Mouse (Mus musculus): ENCODE results near the gene Cox11. TPM values are rescaled to one million over a fixed set of nuclear protein-coding genes. Genes with fewer than 3 reads are reported as not detected.

Gene Cox11
- polyA plus RNA-seq, 1 experiment from 2014 or later, result 42.3 TPM

- Histone ChIP-seq H3K27ac (replicated peaks) (no peak overlapping the region), H3K9me3 (replicated peaks) (no peaks in the 10 kb centered on the region), H3K36me3 (peaks cover 18% of the 10 kb centered on the region), H3K4me2 (replicated peaks) (no peak overlapping the region), H3K4me1 (peaks cover 18% of the 10 kb centered on the region), H3K27me3 (no peaks in the 10 kb centered on the region), H3K4me3 (replicated peaks) (no peak overlapping the region), H3K9ac (no peak overlapping the region)
- 66% methylated on average over 6 of the region's 6 CpGs for WGBS
- no peak for ATAC-seq (ENCODE audit: insufficient number of reproducible peaks, low FRiP score, low TSS enrichment, low read depth)
Measured at GRCm38 (mm10) chr11:90685196-90685595, 47.2 kb downstream of the Cox11 start.

- Histone ChIP-seq H3K27ac (replicated peaks) (peak overlapping the region; percentile 76; the same call in 1 of the 2 replicates), H3K4me3 (replicated peaks) (peak overlapping the region; percentile 71), H3K4me1 (peaks cover 18% of the 10 kb centered on the region), H3K27me3 (no peaks in the 10 kb centered on the region), H3K9me3 (replicated peaks) (no peaks in the 10 kb centered on the region), H3K4me2 (replicated peaks) (peak overlapping the region; percentile 91), H3K9ac (no peak overlapping the region), H3K36me3 (peaks cover 9% of the 10 kb centered on the region; the same call in 1 of the 2 replicates)
- WGBS, result 62% methylated on average over 13 of the region's 13 CpGs
- no peak for ATAC-seq (ENCODE audit: insufficient number of reproducible peaks, low FRiP score, low TSS enrichment, low read depth)
Measured at GRCm38 (mm10) chr11:90686287-90687025, 48.5 kb downstream of the Cox11 start.

GRCm38 (mm10) chr11:90687040-90687439, 49.1 kb downstream of the Cox11 start:
- peak overlapping the region; percentile 76 for H3K27ac ChIP-seq (replicated peaks)
- no peaks in the 10 kb centered on the region for H3K9me3 ChIP-seq (replicated peaks)
- peaks cover 18% of the 10 kb centered on the region for H3K4me1 ChIP-seq
- peak overlapping the region; percentile 91 for H3K4me2 ChIP-seq (replicated peaks)
- peak; percentile 23; the same call in 1 of the 2 replicates for ATAC-seq (ENCODE audit: insufficient number of reproducible peaks, low FRiP score, low TSS enrichment, low read depth)
- H3K4me3 ChIP-seq (replicated peaks), result peak overlapping the region; percentile 71
- H3K27me3 ChIP-seq, result no peaks in the 10 kb centered on the region
- peak overlapping the region; percentile 39 for H3K9ac ChIP-seq
- 1% methylated on average over 17 of the region's 17 CpGs for WGBS
- H3K36me3 ChIP-seq, result peaks cover 9% of the 10 kb centered on the region; the same call in 1 of the 2 replicates

GRCm38 (mm10) chr11:90687460-90688416, 49.8 kb downstream of the Cox11 start, which contains the start of gene Tom1l1:
Gene Tom1l1, minus strand, starts transcription at chr11:90688366.
- peak within 1 kb of the TSS; percentile 39 for H3K9ac ChIP-seq
- H3K4me2 ChIP-seq (replicated peaks), result peak within 1 kb of the TSS; percentile 91
- 2% methylated on average over 47 of the region's 47 CpGs for WGBS
- H3K4me1 ChIP-seq, result peaks cover 18% of the 10 kb centered on the region
- H3K4me3 ChIP-seq (replicated peaks), result peak within 1 kb of the TSS; percentile 71
- H3K27ac ChIP-seq (replicated peaks), result peak within 1 kb of the TSS; percentile 76
- no peaks in the 10 kb centered on the region for H3K27me3 ChIP-seq
- ATAC-seq (ENCODE audit: insufficient number of reproducible peaks, low FRiP score, low TSS enrichment, low read depth), result peak; percentile 89
- H3K9me3 ChIP-seq (replicated peaks), result no peaks in the 10 kb centered on the region
- H3K36me3 ChIP-seq, result peaks cover 4% of the 10 kb centered on the region; the same call in 1 of the 2 replicates

- Histone ChIP-seq H3K4me3 (replicated peaks) (no peak overlapping the region), H3K36me3 (no peaks in the 10 kb centered on the region), H3K27me3 (no peaks in the 10 kb centered on the region), H3K4me1 (peaks cover 18% of the 10 kb centered on the region), H3K9ac (no peak overlapping the region), H3K9me3 (replicated peaks) (no peaks in the 10 kb centered on the region), H3K4me2 (replicated peaks) (no peak overlapping the region), H3K27ac (replicated peaks) (no peak overlapping the region)
- no peak for ATAC-seq (ENCODE audit: insufficient number of reproducible peaks, low FRiP score, low TSS enrichment, low read depth)
- 47% methylated on average over 6 of the region's 6 CpGs for WGBS
Measured at GRCm38 (mm10) chr11:90690361-90690760, 52.4 kb downstream of the Cox11 start.

- no peaks in the 10 kb centered on the region for H3K9me3 ChIP-seq (replicated peaks)
- H3K4me1 ChIP-seq, result 0 out of 2 replicates have a peak, but pooled peaks cover 3% of the 10 kb centered on the region
- no peak overlapping the region for H3K9ac ChIP-seq
- H3K27ac ChIP-seq (replicated peaks), result no peak overlapping the region
- WGBS, result 56% methylated on average over 4 of the region's 4 CpGs
- no peaks in the 10 kb centered on the region for H3K27me3 ChIP-seq
- H3K4me3 ChIP-seq (replicated peaks), result no peak overlapping the region
- ATAC-seq (ENCODE audit: insufficient number of reproducible peaks, low FRiP score, low TSS enrichment, low read depth), result no peak
- no peaks in the 10 kb centered on the region for H3K36me3 ChIP-seq
- no peak overlapping the region for H3K4me2 ChIP-seq (replicated peaks)
Measured at GRCm38 (mm10) chr11:90694206-90694605, 56.2 kb downstream of the Cox11 start.

Other genes starting within 250 kb of the Cox11 start
- gene Hlf, start 247.3 kb upstream of the Cox11 start, polyA plus RNA-seq (2015; fragmentation: Nextera tagmentation; extraction: Ambion mirVana), result 10.0 and 10.4 TPM in 2 replicates
- 26.3 and 26.7 TPM in 2 replicates for gene Stxbp4, start 89 bp upstream of the Cox11 start, polyA plus RNA-seq (2015; fragmentation: Nextera tagmentation; extraction: Ambion mirVana)
- 35.3 and 37.4 TPM in 2 replicates for gene Tom1l1, start 50.2 kb downstream of the Cox11 start, polyA plus RNA-seq (2015; fragmentation: Nextera tagmentation; extraction: Ambion mirVana)